Mouse (Mus musculus) heart, adult 2 months (tissue): ENCODE results near the gene Slc12a9.
A peak's percentile ranks its signal among the peaks of the same experiment; 100 is the strongest.

ENCODE experiments used
- CTCF ChIP-seq: fragments of 200-600 bp; IDR thresholded peaks from 2 replicates; pipeline ENCODE4 v1.8.1; 2022; ENCODE audit warnings: antibody characterized with exemption, mild to moderate bottlenecking, moderate library complexity
- EP300 ChIP-seq: fragments of 200-500 bp; IDR thresholded peaks from 2 replicates; pipeline ENCODE4 v1.6.1; 2011; ENCODE audit warnings: low read depth, low read length, control low read depth; ENCODE audit not compliant: insufficient read depth

DNA sequence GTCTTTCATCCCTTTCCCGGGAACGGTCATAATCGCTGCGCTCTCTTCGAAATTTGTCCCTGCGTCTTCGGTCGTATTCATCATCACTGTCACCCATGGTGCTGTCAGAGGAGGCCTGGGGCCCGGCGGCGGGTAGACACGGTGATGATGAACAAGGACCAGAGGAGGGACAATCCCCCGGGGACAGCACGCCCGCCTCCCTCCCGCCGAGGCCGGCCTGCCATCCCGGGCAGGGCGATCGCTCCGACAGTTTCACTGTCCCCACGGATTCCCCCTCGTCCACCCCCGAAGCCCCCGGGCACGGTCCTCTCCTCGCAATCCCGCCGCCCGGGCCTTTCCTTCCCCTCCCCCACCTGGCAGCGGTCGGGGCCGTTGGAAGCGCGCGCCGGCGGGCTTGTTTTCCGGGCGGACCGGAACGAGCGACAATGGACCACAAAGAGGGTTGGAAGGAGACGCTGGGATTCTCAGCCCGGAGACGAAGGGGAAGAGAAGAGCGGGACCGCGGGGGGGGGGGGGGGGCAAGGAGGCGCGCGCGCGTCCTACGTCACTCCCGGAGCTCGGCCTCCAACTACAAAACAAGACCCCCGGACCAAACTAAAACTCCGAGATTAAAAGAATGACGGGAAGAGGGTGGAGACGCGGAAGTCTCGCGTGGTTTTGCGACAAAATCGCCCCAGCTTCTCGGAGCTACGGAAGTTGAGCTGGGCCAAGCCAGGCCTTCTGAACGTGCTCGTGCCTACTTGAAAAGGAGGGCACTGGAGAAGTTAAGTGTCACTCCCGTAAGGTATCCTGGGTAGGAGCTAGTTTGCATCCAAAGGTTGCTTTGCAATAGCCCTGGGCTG lies 26.1 kb downstream of the Slc12a9 start, which contains the start of gene Srrt:
- no peak for TF ChIP-seq CTCF
- TF ChIP-seq EP300: peak; percentile 70
